Mouse (Mus musculus): ENCODE measurements at regions not wholly inside any gene's neighbourhood (a gene's known extent, or its start where the extent isn't known, plus 50 kb on each side); places are given as distances from the start of the nearest gene placed in this dataset.
"Not testable (repeated sequence)": the region's sequence is repeated elsewhere in the genome, so short reads cannot be mapped to it uniquely, and the experiment has no call there.

DNA sequence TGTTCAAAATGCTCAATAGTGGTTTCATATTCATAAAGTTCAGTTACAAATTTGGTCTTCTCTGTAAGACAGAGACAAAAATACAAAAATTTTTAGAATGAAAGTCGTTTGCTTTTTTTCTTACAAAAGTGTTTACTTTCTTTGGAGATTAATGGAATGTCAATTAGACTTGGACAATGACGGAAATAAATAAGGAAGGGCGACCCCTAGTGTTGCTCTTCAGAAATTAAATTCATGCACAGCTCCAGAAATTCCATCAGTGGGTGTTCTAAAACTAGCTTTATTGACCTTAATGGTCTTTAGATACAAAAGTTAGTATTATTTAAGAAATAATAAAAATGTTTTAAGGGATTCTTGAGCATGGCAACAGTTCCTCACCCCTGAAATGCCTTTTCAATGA lies 141.8 kb upstream of the Lama2 start:
- peak; percentile 56; the same call in 1 of the 2 replicates for ATAC-seq (replicated peaks; ENCODE audit: low read depth, poor library complexity, severe bottlenecking)

DNA sequence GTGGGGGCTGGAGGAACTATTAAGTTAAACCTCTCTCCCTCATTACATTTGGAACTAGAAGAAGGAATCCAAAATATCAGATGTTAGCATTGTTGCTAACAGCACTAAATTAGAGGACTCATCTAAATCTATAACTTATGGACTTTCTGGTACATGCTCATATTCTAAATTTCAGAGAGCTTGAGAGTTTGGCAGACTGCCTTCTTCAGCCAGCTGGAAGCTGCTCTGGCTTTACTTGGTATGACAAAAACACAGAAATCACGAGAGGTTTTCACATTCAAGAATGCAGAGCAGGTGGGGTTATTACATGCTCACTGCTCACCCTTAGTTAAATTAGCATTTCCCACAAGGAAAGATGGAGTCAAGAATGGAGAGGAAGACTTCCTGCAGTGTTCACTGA lies 182.8 kb upstream of the Lama2 start:
- no peak for ATAC-seq (replicated peaks; ENCODE audit: low read depth, poor library complexity, severe bottlenecking)

DNA sequence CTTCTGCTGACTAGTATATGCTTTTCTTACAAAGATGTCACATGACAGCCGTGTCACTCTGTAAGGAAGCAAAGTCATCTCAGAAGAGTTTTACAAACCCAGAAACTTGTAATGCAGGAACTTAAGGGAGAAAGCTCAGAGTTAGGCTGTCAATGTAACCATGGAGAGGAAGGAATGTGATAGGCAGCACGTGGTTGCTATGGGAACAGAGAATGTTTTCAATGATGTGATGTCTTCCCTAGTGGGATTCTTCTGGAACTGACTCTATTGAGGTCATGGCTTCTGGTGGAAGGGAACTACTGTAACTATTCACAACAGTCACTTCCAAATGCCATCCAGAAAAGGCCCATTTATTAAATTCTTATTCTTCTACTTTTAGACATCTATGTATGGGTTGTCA lies 190.0 kb upstream of the Lama2 start:
- no peak for ATAC-seq (replicated peaks; ENCODE audit: low read depth, poor library complexity, severe bottlenecking)

DNA sequence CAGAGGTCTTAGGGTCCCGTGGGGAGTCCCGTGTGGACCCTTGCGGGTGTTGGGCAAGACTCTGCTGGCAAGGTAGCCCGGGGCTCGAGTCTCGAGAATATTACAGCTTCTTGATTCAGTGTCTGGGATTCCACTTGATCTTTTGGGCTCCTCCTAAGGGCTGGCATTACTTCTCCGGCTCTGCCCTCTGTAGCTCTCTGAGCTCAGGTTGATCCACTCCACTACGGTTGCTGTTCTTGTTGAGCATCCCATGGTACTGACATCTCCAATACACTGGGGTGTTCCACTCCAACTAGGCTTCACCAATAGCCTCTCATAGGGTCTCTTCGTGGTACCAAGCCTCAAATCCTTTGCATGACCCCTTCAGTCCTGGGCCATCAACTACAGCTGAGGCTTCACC lies 206.1 kb upstream of the Lama2 start:
- not testable (repeated sequence) for ATAC-seq (replicated peaks; ENCODE audit: low read depth, poor library complexity, severe bottlenecking)

DNA sequence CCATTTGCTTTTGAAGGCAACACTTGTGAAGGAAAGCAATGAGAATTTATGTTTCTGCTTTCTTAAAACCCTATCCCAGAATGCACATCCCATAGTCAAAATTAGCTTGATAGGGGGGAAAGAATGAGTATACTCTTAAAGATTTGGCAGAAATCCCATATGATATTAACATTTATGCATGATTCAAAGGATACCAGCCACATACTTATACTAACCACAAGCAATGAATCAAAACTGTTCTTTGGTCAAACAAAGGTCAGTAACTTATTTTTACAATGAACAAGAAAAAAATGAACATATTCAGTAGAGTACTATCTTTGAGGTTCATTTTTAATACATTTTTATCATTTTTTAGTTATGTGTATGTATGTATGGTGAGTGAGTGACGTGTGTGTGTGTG lies 208.8 kb upstream of the Lama2 start:
- ATAC-seq (replicated peaks; ENCODE audit: low read depth, poor library complexity, severe bottlenecking) = no peak

DNA sequence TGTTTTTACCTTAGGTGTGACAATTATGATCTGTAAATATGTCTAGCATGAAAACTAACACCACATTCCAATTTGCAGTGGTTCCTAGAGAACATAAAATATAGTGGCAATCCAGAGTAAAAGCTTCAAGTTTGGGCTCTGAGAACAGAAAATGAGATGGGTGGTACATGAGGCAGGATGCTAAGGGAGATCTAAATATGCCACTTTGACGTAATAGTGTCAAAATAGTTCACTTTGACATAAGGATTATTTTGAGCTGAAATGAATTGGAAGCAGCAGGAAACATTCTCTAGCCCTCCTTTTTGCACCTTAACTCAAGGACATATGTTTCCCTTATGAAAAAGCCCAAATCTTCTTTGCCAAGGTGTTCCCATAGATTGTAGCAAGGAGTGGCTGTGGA lies 219.1 kb upstream of the Lama2 start:
- no peak for ATAC-seq (replicated peaks; ENCODE audit: low read depth, poor library complexity, severe bottlenecking)

DNA sequence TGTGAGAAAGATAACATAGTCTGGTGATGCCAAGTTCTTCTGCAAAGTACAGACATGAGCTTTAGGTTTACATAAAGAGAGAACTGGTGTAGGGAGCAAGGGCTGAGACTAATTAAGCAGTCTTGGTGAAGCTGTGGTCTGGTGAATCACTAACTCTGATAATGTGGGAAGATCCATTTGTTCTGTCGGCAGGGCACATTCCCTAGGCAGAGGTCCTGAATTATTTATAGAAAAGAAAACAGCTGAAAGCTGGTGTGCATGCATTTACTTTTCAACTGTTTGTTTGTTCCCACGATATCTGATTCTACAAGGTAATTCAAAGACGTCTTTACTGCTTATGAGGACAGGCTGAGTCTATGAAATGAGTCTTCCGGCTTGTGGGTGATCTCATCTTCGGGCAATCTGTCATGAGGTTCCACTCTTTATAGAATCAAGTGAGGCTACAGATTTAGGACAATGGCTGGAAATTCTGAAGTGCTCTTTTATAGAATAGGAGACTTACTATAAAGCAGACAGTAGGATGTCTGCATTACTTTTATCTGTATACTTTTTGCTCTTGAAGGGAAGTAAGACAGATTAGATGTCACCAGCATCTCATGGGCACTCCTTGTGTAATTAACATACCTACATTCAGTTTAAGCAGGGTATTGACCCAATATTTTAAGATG lies 221.6 kb upstream of the Lama2 start:
- ATAC-seq (replicated peaks; ENCODE audit: low read depth, poor library complexity, severe bottlenecking) = no peak

DNA sequence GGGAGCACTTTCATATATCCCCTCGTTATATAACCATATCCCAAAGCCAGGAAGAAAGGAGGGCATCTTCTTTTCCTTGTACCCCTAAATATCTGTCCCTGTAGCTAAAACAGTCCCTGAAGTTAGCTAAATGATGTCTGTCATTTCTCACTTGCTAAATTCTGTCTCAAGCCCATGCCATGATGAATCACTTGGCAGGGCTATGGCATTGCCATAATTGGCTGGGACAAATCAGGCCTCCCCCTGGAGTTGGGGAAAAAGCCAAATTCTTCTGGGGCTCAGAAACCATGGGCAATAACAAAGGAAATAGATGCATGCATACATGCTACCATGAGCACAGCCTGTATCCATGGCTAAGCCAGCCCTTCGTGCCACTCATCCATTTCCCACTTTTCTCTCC lies 223.5 kb upstream of the Lama2 start:
- no peak for ATAC-seq (replicated peaks; ENCODE audit: low read depth, poor library complexity, severe bottlenecking)

DNA sequence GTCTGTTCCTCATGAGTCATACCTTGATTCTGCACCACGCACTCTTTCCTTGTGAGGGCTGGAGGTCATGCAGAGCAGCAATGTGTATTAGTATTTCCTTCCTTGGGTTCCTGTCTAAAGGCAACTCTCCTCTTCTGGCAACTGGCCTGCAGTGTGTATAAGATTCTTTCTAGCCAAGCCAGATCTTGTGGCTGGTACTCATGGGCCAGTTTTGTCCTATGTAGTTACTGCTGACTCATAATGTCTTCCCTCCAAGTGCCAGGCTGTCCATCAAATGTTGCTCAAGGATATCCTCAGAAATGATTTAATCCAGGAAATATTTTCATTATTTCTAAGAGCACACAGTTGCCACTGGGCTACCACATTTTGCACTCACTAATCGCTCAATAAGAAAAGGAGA lies 211.0 kb upstream of the Ptprk start:
- no peak for ATAC-seq (replicated peaks; ENCODE audit: low read depth, poor library complexity, severe bottlenecking)

DNA sequence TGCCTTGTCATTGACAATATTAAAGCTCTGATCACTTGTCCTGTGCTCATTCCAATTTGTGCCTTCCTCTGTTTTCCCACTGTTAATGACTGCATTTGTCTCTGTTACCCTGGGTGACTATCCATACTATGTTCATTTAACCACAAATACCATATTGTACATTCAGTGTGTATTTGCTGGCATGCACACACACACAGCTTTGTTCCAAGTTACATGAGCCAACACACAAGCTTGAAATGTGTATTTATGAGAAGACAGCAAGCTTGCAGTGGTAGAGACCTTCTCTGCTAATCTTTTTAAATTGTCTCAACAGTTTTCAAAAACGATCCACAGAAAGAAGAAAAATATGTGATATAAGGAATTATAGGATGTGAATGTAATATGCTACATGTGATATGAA lies 193.8 kb upstream of the Ptprk start:
- ATAC-seq (replicated peaks; ENCODE audit: low read depth, poor library complexity, severe bottlenecking) = no peak

DNA sequence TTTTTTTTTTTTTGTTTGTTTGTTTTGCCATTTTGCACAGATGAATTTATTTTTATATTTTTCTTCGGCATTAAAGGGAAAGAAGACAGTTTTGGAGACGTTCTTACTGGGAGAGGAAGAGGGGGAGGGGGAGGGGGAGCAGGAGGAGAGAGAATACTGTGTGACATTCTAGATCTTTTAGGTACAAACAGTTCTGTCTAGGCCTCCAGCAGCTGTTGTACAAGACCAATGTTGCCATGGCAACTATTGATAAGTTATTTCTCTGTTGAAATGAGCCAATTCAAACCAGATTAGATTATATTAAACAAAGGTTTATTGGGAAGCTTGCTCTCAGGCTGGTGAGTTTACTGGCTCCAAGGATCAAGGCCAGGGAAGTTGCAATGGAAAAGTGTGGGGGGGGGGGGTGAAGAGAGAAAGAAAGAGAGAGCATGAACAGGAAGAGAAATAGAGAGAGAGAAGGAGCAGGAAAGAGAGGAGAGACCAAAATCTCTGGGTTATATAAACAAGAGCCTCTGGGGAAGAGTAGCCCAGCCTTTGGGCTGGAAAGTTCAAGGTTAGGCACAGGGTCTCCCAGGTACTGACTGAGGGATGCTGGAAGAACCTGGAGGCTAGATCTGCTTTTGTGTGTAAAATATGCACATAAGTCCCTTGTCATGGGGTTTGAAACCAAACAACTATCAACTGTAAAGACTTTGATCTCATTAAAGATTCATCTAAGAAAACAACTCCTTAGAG lies 182.7 kb upstream of the Ptprk start:
- no peak for ATAC-seq (replicated peaks; ENCODE audit: low read depth, poor library complexity, severe bottlenecking)

DNA sequence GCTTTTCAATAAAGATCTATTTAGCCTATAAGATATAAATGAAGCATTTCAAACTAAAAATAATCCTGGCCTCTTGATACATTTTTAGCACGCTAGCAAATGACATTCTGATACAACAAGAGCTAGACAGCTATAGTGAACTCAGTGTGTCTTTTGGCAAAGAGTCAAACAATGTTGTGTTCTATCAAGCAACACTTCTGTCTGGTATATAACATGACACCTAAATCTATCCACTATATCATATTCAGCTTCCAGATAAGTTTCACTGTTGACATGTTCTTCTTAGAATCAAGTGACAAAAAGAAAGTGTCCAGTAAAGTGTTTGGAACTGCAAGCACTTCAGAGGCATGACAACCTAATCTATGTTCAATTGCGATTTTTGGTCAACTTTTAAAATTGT lies 158.2 kb upstream of the Ptprk start:
- ATAC-seq (replicated peaks; ENCODE audit: low read depth, poor library complexity, severe bottlenecking) = no peak

DNA sequence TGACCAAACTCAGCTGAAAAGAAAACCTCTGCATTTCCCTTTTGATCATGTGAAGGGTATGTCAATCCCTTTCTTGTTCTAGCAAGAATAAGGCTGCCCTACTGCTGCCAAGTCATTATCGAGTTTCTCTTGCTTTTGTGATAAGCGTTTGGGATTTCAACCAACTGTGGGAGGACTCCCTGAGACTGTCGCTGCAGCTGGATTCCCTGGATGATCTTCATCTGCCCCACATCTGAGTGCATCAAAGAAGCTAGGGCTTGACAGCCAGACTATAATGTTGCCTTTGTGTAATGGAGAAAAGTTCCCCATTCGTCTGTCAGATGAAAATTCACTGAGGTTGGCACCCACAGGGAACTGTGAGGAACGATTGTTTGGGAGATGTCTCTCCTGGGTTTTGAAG lies 147.4 kb upstream of the Ptprk start:
- no peak for ATAC-seq (replicated peaks; ENCODE audit: low read depth, poor library complexity, severe bottlenecking)

DNA sequence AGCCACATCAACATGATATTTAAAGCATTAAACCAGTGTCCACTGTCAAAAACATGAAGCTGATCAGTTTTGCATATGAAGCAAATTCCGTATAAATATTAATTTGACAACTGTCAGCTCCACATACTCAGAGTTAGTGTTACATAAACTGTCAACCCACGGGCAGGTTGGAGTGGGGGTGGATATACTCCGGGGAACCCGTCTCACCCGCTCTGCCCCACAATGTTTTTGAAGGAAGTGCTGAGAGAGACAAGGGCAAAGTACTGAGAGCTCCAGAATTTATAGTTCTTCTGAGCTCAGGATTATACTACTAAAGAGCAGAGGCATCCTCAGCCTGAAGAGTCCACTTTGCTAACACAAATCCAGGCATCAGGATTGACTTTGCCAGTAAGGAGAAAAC lies 132.5 kb upstream of the Ptprk start:
- ATAC-seq (replicated peaks; ENCODE audit: low read depth, poor library complexity, severe bottlenecking) = no peak

DNA sequence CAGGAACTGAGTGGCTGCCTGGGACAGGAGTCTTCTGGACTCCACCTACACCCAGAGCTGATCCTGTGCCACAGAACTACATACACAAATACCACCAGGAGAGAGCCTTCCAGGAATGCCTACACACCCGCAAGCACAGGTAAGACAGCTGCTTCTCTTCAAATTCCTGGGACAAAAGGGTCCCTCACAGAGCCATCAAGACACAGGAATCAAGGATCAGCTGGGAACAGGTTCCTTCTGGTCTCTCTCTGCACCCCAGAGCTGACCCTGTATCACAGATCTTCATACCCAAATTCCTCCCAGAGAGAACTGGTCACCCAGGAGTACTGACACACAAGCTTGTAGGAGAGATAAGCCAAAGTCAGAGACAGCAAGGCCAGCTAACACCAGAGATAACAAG lies 125.5 kb upstream of the Ptprk start:
- no peak for ATAC-seq (replicated peaks; ENCODE audit: low read depth, poor library complexity, severe bottlenecking)

DNA sequence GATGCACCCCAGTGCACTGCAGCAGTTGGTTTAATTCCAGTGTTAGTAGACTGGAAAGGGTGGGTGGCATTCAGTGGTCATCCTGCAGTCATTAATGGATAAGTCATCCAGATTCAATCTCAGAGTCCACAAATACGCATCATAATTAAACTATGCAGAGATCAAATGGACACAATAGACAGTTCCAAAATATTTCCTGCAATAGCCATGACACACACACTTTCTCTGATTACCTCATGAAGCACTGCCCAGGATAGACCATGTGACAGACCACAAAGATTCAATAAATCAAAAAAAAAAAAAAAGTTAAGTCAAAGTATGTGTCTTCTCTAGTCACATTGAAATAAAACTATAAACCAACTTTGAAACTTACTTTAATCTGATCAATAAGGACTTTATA lies 106.4 kb upstream of the Ptprk start:
- no peak for ATAC-seq (replicated peaks; ENCODE audit: low read depth, poor library complexity, severe bottlenecking)

DNA sequence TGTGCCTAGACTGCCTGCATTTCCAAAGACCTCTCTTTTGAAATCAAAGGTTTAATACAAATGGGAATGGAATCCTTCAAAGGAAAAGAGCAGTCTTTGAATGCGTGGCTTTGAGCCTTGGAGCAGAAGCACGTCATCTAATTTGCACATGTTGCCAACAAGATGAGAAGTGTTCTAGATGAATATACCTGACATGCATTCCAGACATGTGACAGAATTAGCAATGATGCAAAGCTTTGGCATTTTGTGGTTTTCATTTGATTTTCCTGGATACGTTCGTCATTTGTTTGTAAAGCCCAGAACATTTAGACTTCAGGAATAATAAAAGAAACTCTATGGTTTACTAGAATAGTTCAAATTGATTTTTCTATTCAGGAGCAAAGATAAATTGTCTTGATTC lies 90.6 kb upstream of the Ptprk start:
- no peak for ATAC-seq (replicated peaks; ENCODE audit: low read depth, poor library complexity, severe bottlenecking)

DNA sequence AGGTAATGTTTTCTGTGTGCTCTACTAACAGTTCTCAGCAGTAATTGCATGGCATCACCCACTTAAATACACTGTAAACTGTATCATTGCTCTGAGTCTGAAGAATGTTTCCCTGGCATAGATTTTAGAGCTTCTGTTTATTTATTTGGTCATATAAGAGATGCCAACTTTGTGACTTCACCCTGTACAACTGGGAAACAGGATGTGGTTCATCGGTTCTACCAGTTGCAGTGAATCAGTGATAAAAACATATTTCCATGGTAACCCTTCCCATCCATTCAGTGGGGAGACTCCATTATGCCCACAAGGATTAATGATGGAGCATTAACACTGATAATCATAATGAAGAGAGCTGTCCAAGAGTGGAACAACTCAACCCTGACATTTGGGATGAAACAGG lies 89.6 kb upstream of the Ptprk start:
- ATAC-seq (replicated peaks; ENCODE audit: low read depth, poor library complexity, severe bottlenecking) = no peak

DNA sequence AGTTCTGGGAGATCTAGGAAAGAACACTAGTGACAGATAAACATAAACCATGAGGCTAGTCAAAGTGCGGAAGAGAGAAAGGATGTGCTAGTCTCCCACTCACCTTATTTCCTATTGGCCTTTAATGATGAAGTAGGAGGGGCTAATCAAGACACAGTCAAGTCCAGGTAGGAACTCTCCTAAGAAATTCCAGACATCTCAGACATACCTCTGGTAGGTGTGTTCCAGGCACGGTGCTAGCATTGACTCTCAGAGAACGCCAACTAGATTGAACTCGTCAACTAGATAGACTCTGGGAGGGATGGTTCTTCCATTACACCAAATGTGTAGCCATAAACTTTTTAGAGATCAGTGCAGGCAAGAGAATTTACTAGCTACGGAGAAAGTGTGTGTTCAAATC lies 87.6 kb upstream of the Ptprk start:
- no peak for ATAC-seq (replicated peaks; ENCODE audit: low read depth, poor library complexity, severe bottlenecking)

DNA sequence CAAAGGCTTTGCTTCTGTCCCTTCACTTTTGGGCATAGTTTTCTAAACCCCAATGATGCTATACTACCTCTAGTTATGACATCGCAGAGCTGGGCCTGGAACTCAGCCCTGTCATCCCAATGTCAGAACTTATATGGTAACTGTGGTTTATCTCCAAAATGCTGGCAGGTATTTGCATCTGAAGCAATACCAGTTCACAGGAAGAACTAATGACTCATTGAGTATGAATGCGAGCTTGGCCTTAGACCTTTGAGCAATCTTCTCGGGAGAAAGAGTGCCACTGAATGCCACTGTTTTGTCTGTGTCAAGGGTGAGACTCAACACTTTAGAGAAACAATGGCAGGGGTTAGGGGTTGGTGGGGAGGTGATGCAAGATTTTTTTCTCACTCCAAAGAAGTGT lies 86.6 kb upstream of the Ptprk start:
- no peak for ATAC-seq (replicated peaks; ENCODE audit: low read depth, poor library complexity, severe bottlenecking)

DNA sequence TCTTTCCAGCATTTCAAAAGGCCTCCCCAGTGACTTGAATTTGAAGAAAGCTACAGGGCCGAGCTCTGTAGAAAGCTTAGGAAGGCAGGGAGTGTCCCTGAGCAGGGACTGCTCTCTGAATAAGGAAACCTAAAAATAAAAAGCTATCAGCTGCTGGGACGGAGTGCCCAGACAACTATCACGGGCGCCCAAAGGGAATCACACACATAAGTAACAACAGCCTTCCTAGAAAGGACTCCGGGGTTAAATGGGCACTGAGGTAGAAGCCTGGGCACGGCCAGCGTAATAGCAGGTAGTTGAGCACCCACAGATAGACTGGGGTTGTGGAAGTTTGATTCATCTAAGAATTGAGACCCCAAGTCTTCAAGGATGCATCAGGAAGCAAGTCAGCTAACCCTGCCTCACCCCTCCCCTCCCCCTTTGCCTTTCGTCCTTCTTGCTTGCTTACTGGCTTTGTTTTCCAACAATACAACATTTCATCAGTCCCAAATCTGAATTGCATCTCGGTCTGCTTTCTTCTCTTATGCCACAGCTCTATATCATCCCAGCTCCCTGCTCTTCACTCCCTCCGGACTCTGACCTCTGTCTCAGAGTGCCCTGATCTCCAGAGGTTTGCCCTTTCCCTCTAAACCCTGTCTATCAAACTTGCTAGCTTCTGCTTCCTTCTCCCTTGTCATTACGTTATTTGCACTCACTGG lies 84.1 kb upstream of the Ptprk start:
- ATAC-seq (replicated peaks; ENCODE audit: low read depth, poor library complexity, severe bottlenecking) = no peak

DNA sequence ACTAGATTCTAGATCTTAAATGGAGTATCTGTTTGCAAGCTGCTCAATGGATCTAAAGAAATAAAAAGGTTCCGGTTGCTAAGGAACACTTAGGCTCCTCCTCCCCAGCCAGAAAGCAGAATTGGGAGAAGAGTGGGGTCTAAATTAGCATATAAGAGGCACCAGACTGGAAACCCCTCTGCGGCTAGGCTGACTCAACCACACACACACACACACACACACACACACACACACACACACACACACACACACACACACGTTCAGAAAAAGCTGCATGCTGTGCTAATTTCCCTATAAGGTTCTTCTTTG lies 83.6 kb upstream of the Ptprk start:
- ATAC-seq (replicated peaks; ENCODE audit: low read depth, poor library complexity, severe bottlenecking) = no peak

Data from common myeloid progenitor, adult 5-6 weeks (primary cell).